Mouse (Mus musculus): ENCODE measurements around the gene Esr1. TPM values are rescaled to one million over a fixed set of nuclear protein-coding genes. Genes with fewer than 3 reads are reported as not detected.
A peak's percentile ranks its signal among the peaks of the same experiment; 100 is the strongest.

The Esr1 gene
- 3.6 and 3.7 TPM in 2 replicates for polyA plus RNA-seq (2012; rRNA removed)

- no peaks in the 10 kb centered on the region for H3K36me3 ChIP-seq (ENCODE audit: control insufficient read depth, insufficient read depth, low read length)
- TF ChIP-seq POLR2A (IDR thresholded peaks at IDR 0.05; ENCODE audit: control insufficient read depth, low read depth, low read length) (no peak), CTCF (IDR thresholded peaks at IDR 0.05; ENCODE audit: control insufficient read depth, insufficient read depth, insufficient replicate concordance, low read depth, low read length) (no peak)
- peaks cover 3% of the 10 kb centered on the region for H3K4me1 ChIP-seq (ENCODE audit: control insufficient read depth, insufficient read depth, low read length)
- H3K27me3 ChIP-seq (ENCODE audit: control insufficient read depth, insufficient read depth, low read length): no peaks in the 10 kb centered on the region
- peak within 1 kb of the TSS; percentile 73 for H3K27ac ChIP-seq (ENCODE audit: control insufficient read depth, insufficient read depth, low read depth, low read length)
- peak within 1 kb of the TSS; percentile 69 for H3K4me3 ChIP-seq (ENCODE audit: control insufficient read depth, low read depth, low read length)
Observed at GRCm38 (mm10) chr10:4611386-4612155, at the start of gene Esr1. Esr1 (plus strand) TSS chr10:4611593.

DNA sequence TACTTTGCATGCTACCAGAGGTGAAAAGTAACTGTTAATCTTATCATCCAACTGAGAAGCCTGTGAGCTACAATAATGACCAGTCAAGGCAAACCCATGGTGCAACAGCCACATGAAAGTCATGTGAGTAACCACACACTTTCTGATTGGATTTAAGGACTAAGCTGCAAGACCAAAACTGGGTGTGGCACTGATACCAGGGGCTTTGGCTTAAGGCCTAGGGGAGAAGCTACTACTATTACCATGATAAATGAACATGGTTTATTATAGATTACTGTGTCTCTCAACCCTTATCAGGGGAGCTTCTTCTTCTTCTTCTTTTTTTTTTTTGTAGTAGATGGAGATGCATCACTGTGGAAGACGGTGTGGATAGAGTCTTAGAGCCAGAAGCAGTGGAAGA, 46.2 kb upstream of the Esr1 start:
- no peaks in the 10 kb centered on the region for H3K4me1 ChIP-seq (ENCODE audit: control insufficient read depth, insufficient read depth, low read length)
- no peak overlapping the region for H3K4me3 ChIP-seq (ENCODE audit: control insufficient read depth, low read depth, low read length)
- no peak for TF ChIP-seq POLR2A (IDR thresholded peaks at IDR 0.05; ENCODE audit: control insufficient read depth, low read depth, low read length)
- H3K36me3 ChIP-seq (ENCODE audit: control insufficient read depth, insufficient read depth, low read length): no peaks in the 10 kb centered on the region
- no peaks in the 10 kb centered on the region for H3K27me3 ChIP-seq (ENCODE audit: control insufficient read depth, insufficient read depth, low read length)
- H3K27ac ChIP-seq (ENCODE audit: control insufficient read depth, insufficient read depth, low read depth, low read length): no peak overlapping the region

DNA sequence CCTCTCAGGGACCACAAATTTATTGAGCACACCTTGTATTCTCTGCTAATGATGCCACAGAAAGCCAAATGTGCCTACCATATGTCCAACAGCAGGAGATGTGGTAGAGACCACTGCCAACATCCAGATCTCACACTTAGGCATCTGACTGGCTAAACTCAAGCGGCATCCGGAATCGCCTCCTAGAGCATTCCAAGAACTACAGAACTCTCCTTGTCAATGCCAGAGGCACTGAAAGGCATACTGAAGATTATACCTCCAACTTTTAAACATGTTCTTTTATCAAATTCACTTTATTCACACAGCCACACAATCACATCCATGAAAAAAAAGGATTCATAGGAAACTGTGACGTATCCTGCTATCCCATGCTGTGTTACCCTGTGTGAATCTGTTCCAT, 40.6 kb upstream of the Esr1 start:
- TF ChIP-seq CTCF (IDR thresholded peaks at IDR 0.05; ENCODE audit: control insufficient read depth, insufficient read depth, insufficient replicate concordance, low read depth, low read length) (no peak), POLR2A (IDR thresholded peaks at IDR 0.05; ENCODE audit: control insufficient read depth, low read depth, low read length) (no peak)
- Histone ChIP-seq H3K4me3 (ENCODE audit: control insufficient read depth, low read depth, low read length) (no peak overlapping the region), H3K36me3 (ENCODE audit: control insufficient read depth, insufficient read depth, low read length) (no peaks in the 10 kb centered on the region), H3K27me3 (ENCODE audit: control insufficient read depth, insufficient read depth, low read length) (no peaks in the 10 kb centered on the region), H3K4me1 (ENCODE audit: control insufficient read depth, insufficient read depth, low read length) (no peaks in the 10 kb centered on the region), H3K27ac (ENCODE audit: control insufficient read depth, insufficient read depth, low read depth, low read length) (no peak overlapping the region)

- no peak for TF ChIP-seq POLR2A (IDR thresholded peaks at IDR 0.05; ENCODE audit: control insufficient read depth, low read depth, low read length)
- Histone ChIP-seq H3K4me3 (ENCODE audit: control insufficient read depth, low read depth, low read length) (no peak overlapping the region), H3K4me1 (ENCODE audit: control insufficient read depth, insufficient read depth, low read length) (no peaks in the 10 kb centered on the region), H3K27me3 (ENCODE audit: control insufficient read depth, insufficient read depth, low read length) (no peaks in the 10 kb centered on the region), H3K36me3 (ENCODE audit: control insufficient read depth, insufficient read depth, low read length) (no peaks in the 10 kb centered on the region), H3K27ac (ENCODE audit: control insufficient read depth, insufficient read depth, low read depth, low read length) (no peak overlapping the region)
Observed at GRCm38 (mm10) chr10:4571304-4571703, 40.1 kb upstream of the Esr1 start.

GRCm38 (mm10) chr10:4581905-4582304, 29.5 kb upstream of the Esr1 start:
- TF ChIP-seq POLR2A (IDR thresholded peaks at IDR 0.05; ENCODE audit: control insufficient read depth, low read depth, low read length) (no peak), CTCF (IDR thresholded peaks at IDR 0.05; ENCODE audit: control insufficient read depth, insufficient read depth, insufficient replicate concordance, low read depth, low read length) (no peak)
- no peaks in the 10 kb centered on the region for H3K4me1 ChIP-seq (ENCODE audit: control insufficient read depth, insufficient read depth, low read length)
- H3K36me3 ChIP-seq (ENCODE audit: control insufficient read depth, insufficient read depth, low read length): no peaks in the 10 kb centered on the region
- no peak overlapping the region for H3K27ac ChIP-seq (ENCODE audit: control insufficient read depth, insufficient read depth, low read depth, low read length)
- no peak overlapping the region for H3K4me3 ChIP-seq (ENCODE audit: control insufficient read depth, low read depth, low read length)
- no peaks in the 10 kb centered on the region for H3K27me3 ChIP-seq (ENCODE audit: control insufficient read depth, insufficient read depth, low read length)

GRCm38 (mm10) chr10:4586691-4587090, 24.7 kb upstream of the Esr1 start:
- no peaks in the 10 kb centered on the region for H3K36me3 ChIP-seq (ENCODE audit: control insufficient read depth, insufficient read depth, low read length)
- TF ChIP-seq POLR2A (IDR thresholded peaks at IDR 0.05; ENCODE audit: control insufficient read depth, low read depth, low read length) (no peak), CTCF (IDR thresholded peaks at IDR 0.05; ENCODE audit: control insufficient read depth, insufficient read depth, insufficient replicate concordance, low read depth, low read length) (no peak)
- H3K27ac ChIP-seq (ENCODE audit: control insufficient read depth, insufficient read depth, low read depth, low read length): no peak overlapping the region
- no peak overlapping the region for H3K4me3 ChIP-seq (ENCODE audit: control insufficient read depth, low read depth, low read length)
- H3K4me1 ChIP-seq (ENCODE audit: control insufficient read depth, insufficient read depth, low read length): no peaks in the 10 kb centered on the region
- no peaks in the 10 kb centered on the region for H3K27me3 ChIP-seq (ENCODE audit: control insufficient read depth, insufficient read depth, low read length)

GRCm38 (mm10) chr10:4589576-4589975, 21.8 kb upstream of the Esr1 start:
- no peaks in the 10 kb centered on the region for H3K27me3 ChIP-seq (ENCODE audit: control insufficient read depth, insufficient read depth, low read length)
- no peak overlapping the region for H3K4me3 ChIP-seq (ENCODE audit: control insufficient read depth, low read depth, low read length)
- H3K27ac ChIP-seq (ENCODE audit: control insufficient read depth, insufficient read depth, low read depth, low read length): no peak overlapping the region
- H3K4me1 ChIP-seq (ENCODE audit: control insufficient read depth, insufficient read depth, low read length): no peaks in the 10 kb centered on the region
- H3K36me3 ChIP-seq (ENCODE audit: control insufficient read depth, insufficient read depth, low read length): no peaks in the 10 kb centered on the region
- TF ChIP-seq POLR2A (IDR thresholded peaks at IDR 0.05; ENCODE audit: control insufficient read depth, low read depth, low read length) (no peak), CTCF (IDR thresholded peaks at IDR 0.05; ENCODE audit: control insufficient read depth, insufficient read depth, insufficient replicate concordance, low read depth, low read length) (no peak)

DNA sequence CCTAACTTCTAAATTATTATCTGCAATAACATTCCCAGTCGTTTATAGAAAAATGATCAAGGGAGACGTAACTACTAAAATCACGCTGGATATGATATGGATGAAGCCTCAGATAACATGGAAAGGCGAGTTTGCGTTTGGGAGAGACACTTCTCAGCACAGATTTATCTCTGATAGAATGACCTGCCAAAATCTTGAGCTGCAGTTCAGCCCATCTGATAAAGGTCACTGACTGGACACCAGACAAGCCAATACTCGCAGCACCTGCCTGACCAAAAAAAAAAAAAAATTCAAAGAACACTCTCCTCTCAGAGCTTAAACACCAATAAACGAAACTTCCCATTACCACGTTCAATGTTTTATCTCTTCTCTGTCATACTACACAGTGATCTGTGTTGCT, 20.4 kb upstream of the Esr1 start:
- TF ChIP-seq POLR2A (IDR thresholded peaks at IDR 0.05; ENCODE audit: control insufficient read depth, low read depth, low read length) (no peak), CTCF (IDR thresholded peaks at IDR 0.05; ENCODE audit: control insufficient read depth, insufficient read depth, insufficient replicate concordance, low read depth, low read length) (no peak)
- no peak overlapping the region for H3K4me3 ChIP-seq (ENCODE audit: control insufficient read depth, low read depth, low read length)
- H3K27me3 ChIP-seq (ENCODE audit: control insufficient read depth, insufficient read depth, low read length): no peaks in the 10 kb centered on the region
- no peak overlapping the region for H3K27ac ChIP-seq (ENCODE audit: control insufficient read depth, insufficient read depth, low read depth, low read length)
- no peaks in the 10 kb centered on the region for H3K36me3 ChIP-seq (ENCODE audit: control insufficient read depth, insufficient read depth, low read length)
- H3K4me1 ChIP-seq (ENCODE audit: control insufficient read depth, insufficient read depth, low read length): no peaks in the 10 kb centered on the region
